Mouse (Mus musculus) thymus, postnatal 36 days (tissue): ENCODE measurements at regions not wholly inside any gene's neighbourhood (a gene's known extent, or its start where the extent isn't known, plus 50 kb on each side); places are given as distances from the start of the nearest gene placed in this dataset.
A peak's percentile ranks its signal among the peaks of the same experiment; 100 is the strongest.

Source experiments
- DNase-seq, 2 experiments: peaks; one replicate each; pipeline ENCODE4 v3.0.0; 2022; ENCODE audit warnings: mixed read lengths in 2 of 2

DNA sequence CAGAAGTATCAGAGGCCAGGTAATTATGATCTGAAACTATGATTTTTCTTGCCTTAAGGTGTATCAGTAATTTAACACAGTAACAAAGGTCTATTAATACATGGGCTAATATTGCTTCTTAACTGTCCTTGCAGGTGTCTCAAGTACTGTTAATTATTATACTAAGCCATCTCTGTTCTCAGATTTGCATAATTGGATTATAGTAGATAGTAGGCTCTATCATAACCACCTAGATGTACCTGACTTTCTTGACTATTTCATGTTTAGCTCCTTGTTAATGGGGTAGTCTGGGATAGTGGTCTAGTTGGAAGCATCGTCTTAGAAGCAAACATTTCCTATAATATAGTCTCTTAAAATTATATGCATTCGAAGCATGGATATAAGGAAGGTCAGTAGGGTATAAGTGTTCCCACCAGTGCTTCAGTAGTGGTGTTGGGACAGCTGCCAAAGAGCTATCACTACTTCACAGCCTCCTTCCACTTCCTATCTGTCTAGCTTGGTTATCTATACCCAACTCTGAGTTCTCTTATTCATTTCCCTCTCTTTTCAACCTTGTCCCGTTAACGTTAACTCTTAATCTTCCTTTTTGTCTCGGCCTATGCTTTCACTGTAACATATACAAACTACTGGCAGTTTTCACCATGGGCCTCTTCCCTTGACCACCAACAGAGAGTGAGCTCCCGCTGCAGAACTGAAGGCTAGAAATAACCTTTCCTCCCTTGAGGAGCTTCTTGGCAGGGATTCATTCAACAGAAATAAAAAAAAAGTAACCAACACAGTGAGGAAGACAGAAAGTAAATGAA, 630.9 kb upstream of the Lcorl start:
- DNase-seq, result no peak

- DNase-seq, result no peak
Observed at GRCm38 (mm10) chr5:46486740-46487326, 629.4 kb upstream of the Lcorl start.

GRCm38 (mm10) chr5:46456356-46456755, 598.9 kb upstream of the Lcorl start:
- DNase-seq, result no peak

DNA sequence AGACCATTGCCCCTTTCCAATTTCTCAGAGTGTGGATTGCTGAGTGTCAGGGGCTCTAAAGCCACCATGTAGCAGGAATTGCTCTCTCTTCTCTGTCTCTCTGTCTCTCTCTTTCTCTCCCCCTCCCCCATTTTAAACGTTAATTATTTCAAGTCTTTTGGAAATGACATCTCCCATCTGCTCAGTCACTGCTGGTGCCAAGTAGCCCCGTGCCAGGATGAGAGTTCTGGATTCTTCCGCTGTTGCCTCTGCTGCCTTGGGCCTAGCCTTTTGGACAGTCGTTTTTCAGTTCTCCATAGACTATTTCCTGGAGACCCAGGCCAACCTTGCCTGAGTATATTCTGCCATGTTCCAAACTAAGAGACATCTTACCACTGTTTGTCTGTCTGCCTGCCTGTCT, 590.9 kb upstream of the Lcorl start:
- no peak for DNase-seq

DNA sequence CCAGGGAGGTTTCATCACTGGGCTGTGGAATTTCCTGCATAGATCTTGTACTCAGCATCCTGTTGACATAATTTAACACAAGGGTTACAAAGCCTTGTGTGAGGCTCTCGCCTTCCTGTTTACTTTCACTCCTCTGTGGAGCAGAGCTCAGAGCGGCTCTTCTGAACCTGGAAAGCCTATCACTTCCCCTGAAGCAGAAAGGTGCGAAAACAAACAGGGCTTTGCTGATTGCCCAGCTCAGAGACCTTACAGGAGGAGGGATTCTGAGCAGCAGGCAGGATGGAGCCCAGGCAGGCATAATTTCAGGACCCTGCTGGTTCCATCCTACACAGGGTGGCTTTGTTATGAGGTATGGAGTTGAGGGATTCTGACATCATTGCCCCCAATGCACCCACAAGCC, 588.4 kb upstream of the Lcorl start:
- DNase-seq, result no peak

DNA sequence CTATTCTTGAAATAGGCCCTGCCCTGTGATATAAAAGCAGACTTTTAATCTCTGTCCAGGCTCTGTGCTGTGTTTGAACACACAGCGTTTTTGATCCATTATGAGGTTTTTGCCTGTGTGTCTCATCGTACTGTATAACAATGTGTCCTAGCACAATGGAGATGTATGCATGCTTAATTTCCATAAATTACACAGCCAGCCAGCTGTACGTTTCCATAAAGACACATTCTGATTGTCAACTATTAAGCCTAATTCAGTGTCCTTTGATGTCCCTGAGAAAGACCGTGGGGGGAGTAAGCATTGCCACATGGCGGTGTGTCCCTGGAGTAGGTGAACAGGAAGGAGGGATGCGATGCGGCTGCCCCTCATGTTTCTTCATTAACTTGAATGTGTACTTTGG, 587.7 kb upstream of the Lcorl start:
- DNase-seq, result no peak

DNA sequence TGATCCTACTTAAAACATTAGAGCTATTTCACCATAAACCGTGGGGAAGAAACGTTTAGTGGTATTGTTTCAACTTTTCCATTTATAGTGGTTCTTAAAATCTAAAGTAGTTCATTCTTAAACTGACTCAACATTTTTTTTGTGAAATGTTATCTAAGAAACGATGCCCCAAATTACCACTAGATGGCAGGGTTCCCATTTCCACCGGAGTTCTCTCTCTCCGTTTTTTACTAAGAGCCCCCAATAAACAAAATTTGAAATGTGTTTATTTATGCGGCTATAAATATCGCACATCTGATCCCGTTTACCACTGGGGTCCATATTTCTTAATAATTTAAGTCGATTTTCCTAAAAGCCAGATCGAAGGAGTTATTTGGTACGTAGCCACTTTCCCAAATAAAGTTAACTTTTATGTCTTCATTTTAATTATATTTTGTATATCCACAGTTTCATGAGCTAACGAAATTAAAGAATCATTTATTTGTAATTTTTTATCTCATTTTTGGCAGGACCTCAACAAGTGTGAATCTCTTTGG, 586.5 kb upstream of the Lcorl start:
- DNase-seq, result no peak

- no peak for DNase-seq
Observed at GRCm38 (mm10) chr5:46442600-46443248, 585.3 kb upstream of the Lcorl start.

GRCm38 (mm10) chr5:46441716-46442115, 584.3 kb upstream of the Lcorl start:
- no peak for DNase-seq

- no peak for DNase-seq
Observed at GRCm38 (mm10) chr5:46431644-46432367, 574.4 kb upstream of the Lcorl start.

DNA sequence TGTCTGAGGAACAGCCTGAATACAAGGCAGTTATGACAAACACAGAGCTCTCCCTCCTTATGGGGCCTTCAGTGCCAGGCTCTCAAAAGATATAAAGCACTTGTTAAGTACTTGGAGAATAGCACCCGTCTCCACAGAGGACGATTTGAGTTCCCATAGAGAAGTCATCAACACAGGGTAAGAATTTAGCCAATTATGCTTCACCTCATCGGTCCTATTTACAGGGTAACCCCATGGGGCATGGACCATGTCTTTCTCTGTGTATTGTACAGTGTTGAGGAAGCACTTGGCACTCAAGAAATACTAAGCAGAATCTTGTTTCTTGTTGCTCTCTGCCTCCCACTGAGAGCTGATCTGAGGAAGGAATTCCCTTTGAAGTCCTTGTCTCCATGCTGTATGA, 565.3 kb upstream of the Lcorl start:
- DNase-seq, result no peak

DNA sequence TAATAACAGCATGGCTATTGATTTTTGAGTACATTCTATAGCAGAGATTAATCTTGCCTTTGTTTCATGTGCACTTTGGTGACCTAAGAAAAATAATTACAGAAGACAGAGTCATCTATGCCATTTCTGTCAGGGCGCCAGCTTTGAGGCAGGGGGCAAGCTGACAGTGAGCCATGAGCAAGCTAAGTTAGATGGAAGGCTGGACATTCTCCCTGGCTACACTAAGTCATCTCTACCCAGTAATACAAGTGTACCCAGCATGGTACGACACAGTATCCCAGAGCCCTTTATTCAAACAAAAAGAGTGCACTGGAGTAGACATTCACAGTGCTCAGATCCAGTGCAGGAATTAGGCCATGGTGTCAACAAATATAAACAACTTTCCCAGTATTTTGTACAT, 549.6 kb upstream of the Lcorl start:
- no peak for DNase-seq

- no peak for DNase-seq
Observed at GRCm38 (mm10) chr5:46406404-46406803, 549.0 kb upstream of the Lcorl start.

GRCm38 (mm10) chr5:46386591-46386990, 529.2 kb upstream of the Lcorl start:
- no peak for DNase-seq

- DNase-seq, result no peak
Observed at GRCm38 (mm10) chr5:46367328-46367727, 509.9 kb upstream of the Lcorl start.

- DNase-seq, result no peak
Observed at GRCm38 (mm10) chr5:46363661-46364060, 506.2 kb upstream of the Lcorl start.

DNA sequence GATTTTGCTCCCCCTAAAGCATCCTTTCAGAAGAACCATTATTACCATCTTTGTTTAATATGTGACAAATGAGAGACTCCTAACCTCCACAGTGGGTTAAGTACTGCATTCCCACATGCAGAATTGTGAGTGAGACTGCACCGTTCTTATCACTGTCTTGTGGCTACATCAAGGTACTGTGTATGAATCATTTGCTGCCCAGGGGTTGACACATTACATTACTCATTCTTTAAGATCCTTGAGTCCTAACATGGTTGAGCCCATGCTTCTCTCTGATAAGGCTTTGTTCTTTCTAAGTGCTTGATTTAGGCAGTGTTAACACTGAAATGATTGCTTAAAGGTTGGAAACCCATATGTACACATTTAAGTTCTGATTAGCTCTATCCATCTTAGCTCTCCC, 504.2 kb upstream of the Lcorl start:
- DNase-seq, result no peak

GRCm38 (mm10) chr5:46348448-46348847, 491.0 kb upstream of the Lcorl start:
- no peak for DNase-seq

DNA sequence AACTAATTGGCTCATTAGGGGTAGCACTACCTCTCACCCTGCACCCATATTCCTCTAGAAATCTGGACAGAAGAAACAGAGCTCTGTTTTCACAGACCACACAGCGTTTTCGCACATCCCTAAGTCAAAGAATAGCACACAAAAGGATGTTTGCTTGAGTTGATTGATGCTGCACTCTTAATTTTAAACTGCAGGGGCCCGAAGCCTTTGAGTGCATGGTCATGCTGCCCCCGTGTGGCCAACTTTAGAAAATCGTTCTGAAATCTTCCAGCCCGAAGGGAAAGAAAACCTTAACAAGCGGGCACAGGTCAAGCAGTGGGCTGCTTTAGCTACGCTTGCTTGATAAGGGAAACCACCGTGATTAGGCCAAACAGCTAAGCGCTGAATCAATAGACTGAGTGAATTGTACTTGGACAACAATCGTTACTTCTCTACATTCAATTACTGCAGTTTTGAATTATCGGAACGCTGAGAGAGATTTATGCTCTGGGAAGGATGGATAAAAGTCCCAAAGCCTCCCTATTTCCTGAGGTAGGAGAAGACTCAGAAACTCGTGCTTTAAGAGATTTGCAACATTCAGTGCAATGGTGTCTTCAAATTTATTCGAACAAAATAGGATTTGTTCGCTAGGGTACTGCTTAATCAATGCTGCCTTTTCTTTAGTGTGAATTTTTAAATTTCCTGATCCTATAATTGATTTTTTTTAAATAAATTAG, 490.1 kb upstream of the Lcorl start:
- DNase-seq, result peak; percentile 24 to 33

DNA sequence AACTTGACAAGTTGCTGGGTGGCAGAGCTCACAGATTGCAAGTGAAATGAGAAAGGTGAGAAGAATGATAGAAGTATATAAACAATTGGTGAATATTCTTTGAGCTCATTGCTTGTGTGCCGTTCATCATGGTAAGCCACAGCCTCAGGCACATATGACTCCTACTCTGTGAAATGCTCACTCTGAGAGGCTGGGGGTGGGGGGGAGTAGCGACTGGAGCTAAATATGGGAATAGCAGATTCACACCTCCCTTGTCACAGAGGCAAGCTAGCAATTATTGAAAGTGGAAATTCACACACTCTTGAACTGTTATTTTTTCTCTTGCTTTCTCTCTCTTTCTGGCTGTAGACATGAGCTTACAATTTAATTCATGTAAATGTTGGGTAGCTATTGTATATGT, 481.0 kb upstream of the Lcorl start:
- no peak for DNase-seq

- DNase-seq, result no peak
Observed at GRCm38 (mm10) chr5:46330880-46331279, 473.5 kb upstream of the Lcorl start.
